Mouse (Mus musculus) heart, postnatal 14 days (tissue): ENCODE data around the gene Cdt1. TPM values are rescaled to one million over a fixed set of nuclear protein-coding genes. Genes with fewer than 3 reads are reported as not detected.
A peak's percentile ranks its signal among the peaks of the same experiment; 100 is the strongest.

Source experiments
- DNase-seq, 2 experiments: peaks; one replicate each; pipeline ENCODE4 v3.0.0; 2021 to 2022
- intact Hi-C: fragments of 180-260 bp; cut with DNase I; formaldehyde crosslinking; loops from one replicate; pipeline ENCODE4 v1.15.1; 2025
- microRNA-seq, 2 experiments: library from miRNA; unstranded; fragments of <30 nt; microRNA quantifications; one replicate each; pipeline ENCODE4 v1.2.0; 2021 to 2022
- total RNA-seq, 2 experiments: library from RNA; stranded (reverse); gene quantifications; 2 replicates each; pipeline ENCODE4 v1.2.3; 2021

Cdt1 gene
- total RNA-seq, 2 experiments from 2014 or later: 3.6 to 4.6 TPM

DNA sequence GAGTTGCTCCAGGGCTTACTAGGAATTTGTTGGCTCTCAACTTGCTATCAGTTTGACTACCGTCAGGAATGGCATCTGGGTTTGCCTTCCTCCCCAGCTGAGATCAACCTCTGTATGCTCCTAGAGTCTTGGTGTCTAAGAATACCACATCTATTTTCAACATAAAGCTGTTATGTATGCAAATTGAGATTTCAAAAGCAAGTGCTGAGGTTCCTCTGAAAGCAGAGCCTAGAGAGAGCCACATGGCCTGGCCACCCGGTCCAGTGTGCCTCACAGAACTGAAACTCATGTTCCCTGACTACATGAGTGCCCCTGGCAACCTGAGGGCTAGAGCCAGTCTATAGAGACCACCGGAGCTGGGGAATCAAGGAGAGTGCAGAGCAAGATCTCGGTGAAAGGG lies 37.6 kb downstream of the Cdt1 start:
- DNase-seq: no peak
- intact Hi-C loops: no loop called here

DNA sequence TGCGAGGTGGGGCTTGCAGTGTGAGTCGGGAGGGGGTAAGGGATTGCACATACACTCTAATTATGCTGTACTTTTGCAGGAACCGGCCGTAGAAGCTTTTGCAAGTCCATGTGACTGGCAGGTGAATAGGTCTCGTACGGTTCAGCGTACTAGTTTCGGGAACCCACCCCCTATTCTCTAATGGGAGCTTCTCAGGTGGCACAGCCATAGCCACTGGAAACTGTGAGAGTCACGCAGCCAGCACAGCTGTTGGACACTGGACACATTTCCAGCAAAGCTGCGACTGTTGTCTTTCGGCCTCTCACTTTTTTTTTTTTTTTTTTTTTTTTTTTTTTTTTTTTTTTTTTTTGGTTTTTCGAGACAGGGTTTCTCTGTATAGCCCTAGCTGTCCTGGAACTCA lies 39.0 kb downstream of the Cdt1 start:
- intact Hi-C loops: no loop called here

DNA sequence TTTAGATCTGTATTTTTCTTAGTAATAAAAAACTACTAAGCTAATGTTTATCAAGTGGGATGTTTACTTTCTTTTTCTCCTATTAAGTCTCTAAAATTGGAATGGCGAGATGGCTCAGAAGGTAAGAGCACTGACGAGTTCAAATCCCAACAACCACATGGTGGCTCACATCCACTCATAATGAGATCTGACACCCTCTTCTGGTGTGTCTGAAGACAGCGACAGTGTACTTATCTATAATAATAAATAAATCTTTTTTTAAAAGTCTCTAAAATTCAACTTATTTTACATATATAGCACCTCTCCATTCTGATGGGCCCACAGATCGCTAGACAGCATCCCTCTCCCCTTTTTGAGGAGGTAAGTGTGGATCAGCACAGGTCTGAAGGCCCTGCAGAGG lies 42.4 kb downstream of the Cdt1 start:
- intact Hi-C loops: loop anchor here (10.0 kb wide), 1 partner anchor 595 kb away; no protein-coding TSS in a partner anchor
- no peak for DNase-seq

More for the DNA sequence above, 39.0 kb downstream of the Cdt1 start:
- DNase-seq: no peak

DNA sequence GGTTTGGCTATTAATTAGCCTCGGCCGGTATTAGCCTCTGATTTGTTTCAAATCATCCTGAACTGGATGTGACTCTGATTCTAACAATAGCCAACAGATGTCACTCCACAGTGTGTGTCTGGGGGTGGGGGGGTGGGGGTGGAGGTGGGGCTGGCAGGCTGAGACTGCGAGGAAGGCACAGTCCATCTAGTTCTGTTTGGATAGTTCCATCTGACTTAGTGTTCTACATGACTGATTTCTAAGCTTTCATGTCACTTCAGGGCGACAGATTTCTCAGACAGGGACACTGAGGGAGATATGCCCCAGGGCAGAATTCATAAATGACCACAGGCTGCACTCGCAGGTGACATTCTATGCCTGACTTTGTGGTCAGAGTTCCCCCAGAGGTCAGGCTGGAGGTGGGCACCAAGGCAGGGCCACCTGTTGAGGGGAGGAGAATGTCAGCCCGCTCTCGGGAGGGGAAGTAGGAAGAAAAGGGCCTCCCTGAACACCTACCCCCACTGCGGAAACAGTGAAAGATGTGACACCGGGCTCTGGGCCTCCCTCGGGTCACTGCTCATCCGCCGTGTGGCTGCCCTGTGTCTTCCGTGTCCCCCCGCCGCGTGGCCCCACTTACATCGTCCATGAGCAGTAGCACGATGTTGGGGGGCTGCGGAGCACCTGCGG lies 42.9 kb downstream of the Cdt1 start:
- peak in 1 of 2 experiments; percentile 25 for DNase-seq
- intact Hi-C loops: loop anchor here (10.0 kb wide), 1 partner anchor 594 kb away; no protein-coding TSS in a partner anchor

DNA sequence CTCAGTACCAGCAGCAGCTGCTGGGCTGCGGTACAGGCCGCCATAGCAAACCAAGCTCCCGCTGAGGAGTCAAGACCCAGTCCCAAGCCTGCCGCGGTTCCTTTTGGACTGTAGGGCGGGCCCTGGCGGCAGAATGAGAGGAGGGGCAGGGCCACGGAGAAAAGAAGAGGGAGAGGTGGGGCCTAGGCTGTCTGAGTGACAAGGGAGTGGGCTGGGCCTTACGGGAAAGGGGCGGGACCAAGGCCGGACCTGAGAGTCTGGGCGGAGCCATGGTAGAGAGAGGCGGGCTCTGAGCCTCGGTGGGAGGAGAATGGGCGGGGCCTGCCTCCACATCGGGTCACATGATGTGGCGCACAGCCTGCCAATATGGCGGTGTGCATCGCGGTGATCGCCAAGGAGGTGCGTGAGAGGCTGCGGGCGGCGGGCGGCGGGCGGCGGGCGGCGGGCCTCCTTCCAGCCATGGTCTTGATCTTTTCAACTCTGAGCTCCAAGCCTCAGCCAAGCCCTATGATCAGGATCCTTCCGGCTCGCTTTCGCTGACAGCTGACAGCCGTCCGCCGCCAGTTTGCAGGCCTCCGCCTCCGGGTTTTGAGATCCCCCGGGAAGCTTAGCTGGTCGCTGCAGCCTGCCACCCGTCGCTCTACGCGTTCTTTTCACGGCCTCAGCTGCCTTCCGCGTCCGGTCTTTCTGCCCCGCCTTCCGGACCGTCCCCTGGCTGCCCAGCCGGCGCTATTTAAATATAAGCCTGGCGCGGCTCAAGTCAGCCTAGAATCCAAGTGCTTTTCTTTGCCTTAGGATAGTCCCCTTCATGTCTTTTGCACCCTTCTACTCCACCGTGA lies 43.7 kb downstream of the Cdt1 start, which contains the start of the genes Galns and Trappc2l:
Galns (minus strand) TSS at position 169 of the 839 bp plus-strand sequence.
Trappc2l (plus strand) TSS at position 346 of the 839 bp plus-strand sequence.
- intact Hi-C loops: loop anchor here (2.0 to 10.0 kb wide), 2 partner anchors 111 to 593 kb away; no protein-coding TSS in a partner anchor
- peak; percentile 93 to 96 for DNase-seq

DNA sequence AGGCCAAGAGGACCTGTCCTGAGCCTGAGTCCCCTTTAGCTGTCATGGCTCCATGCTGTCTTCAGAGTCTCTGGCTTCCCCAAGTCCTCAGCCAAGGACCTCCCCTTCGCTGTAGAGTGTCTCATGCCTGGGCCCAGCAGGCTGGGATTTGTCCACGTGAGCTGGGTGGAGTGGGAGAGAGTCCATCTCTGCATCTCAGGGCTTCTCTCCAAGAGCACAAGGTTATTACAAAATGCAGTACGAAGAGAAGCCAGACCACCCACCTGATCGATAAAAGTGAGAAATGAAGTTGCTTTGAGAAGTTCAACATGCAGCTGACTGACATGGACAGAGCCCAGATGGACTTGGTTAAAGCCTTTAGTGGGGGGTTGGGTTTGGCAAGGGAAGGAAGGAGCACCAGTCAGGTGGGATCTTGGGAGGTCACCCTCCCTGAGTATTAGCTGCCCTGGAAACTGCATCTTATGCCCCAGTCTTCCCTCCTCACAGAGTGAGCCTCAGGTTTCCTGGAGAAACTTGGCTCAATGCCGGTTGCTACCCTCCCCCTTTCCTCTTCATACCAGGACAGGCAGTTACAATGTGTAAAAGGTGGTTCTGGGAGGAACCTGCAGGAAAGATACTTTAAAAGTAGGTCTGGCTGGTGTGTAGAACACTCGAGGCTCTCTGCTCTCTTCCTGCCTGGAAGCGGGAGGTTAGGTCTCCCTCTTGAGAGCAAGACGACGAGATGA lies 48.5 kb downstream of the Cdt1 start:
- intact Hi-C loops: loop anchor here (10.0 kb wide), 1 partner anchor 588 kb away; no protein-coding TSS in a partner anchor
- DNase-seq: peak in 1 of 2 experiments; percentile 42

DNA sequence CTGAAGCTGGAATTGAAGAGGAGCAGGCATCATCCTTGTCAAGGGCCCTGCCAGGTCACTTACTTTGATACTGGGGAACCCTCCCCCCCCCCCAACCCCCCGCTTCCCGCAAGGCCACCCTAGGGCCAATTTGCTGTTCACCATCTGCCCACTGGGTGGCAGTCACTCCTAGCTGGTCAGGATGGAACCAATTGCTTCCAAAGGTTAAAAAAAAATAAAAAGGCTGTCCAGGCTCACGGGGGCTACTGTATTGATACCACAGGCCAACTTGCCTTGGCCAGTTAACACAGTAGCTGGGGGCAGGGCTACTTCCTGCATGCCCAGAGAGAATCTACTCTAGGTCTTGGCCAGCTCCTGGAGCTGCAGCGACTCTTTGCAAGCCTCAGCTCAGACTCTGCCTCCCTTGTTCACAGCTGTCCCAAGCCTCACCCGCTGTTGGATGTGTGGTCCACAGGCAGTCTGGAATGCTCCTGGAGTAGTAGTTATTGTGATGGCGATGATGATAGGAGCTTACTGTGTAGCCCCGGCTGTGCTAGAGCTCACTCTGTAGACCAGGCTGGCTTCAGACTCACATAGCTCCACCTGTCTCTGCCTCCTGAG lies 50.2 kb downstream of the Cdt1 start:
- intact Hi-C loops: loop anchor here (1.0 to 10.0 kb wide), 3 partner anchors 61 to 587 kb away; no protein-coding TSS in a partner anchor
- DNase-seq: peak; percentile 86 to 93

DNA sequence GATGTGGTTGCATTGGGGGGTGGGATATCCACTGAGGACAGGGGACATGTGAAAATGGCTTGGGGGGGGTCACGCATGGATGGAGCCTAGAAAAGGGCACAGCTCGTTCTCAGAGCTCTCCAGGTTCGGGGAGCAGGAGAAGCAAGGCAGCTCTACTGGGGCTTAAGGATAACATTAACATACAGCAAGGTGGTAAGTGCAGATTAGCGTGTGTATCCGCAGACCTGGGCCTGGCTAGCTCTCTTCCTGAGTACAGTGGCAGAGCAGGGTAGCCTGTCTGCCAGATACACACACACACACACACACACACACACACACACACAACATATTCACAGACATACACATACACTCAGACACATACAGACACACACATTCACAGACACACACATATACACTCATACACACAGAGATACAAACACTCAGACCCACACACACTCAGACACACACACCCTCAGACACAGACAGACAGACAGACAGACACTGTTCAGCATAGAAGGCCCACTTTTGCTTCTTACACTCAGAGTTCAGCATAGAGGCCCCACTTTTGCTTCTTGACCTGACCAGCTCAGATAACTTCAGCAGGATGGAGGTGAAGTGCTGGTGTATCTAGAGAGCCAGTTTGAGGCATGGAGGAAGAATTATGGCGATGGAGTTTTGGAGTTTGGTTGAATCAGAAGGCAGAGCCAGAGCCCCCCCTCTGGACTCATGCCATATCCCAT lies 51.0 kb downstream of the Cdt1 start:
- intact Hi-C loops: loop anchor here (1.0 to 10.0 kb wide), 3 partner anchors 60 to 586 kb away; no protein-coding TSS in a partner anchor
- no peak for DNase-seq

DNA sequence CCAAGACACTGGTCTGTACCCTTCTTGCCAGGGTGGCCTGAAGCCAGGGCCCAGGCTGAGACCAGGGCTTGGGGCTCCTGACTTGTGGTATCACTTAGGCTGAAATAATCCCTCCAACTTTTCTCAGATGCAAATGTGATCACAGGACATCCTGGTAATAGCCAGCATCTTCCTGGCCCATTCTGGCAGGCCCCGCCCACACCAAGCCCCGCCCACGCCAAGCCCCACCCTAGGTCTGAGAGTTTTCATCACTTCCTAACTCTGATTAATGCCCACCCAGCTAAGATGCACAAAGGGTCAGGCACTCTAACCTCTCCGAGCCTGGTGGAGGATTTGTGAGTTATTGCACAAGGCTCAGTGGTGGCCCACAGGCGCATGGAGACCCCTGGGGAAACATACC lies 52.6 kb downstream of the Cdt1 start:
- intact Hi-C loops: no loop called here
- DNase-seq: no peak

DNA sequence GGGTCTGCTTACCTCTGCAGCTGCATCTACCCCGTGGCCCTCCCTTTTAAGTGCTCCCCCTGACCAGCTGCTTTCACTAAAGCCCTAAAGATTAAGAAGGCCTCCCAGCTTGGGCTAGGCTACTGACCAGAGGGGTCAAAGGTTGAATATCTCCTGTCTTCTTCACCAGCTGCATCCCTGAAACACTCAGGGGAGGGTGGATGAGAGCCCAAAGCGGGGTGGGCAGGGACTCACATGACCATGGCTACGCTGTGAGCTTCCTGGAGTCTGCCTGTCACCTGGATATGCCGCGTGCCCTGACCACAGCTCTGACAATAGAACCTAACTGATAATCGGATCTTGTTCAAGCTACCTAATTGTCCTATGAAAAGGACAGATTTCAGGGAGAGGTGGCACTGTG lies 54.9 kb downstream of the Cdt1 start, which contains the start of gene Pabpn1l:
Pabpn1l (minus strand) TSS at position 13 of the 400 bp plus-strand sequence.
- intact Hi-C loops: no loop called here
- DNase-seq: no peak

Small RNAs within 50 kb of the gene (microRNA-seq; reads per million reads assigned to microRNA genes)
- 0 reads per million in 2 experiments for gene Mir6396

Other genes with a start within 250 kb of the Cdt1 start
- not detected for gene Trhr2, start 207.3 kb upstream of the Cdt1 start, total RNA-seq
- 10 to 100 TPM; 22.4 to 22.8 TPM for gene Zc3h18, start 191.4 kb upstream of the Cdt1 start, total RNA-seq
- not detected for gene Il17c, start 146.0 kb upstream of the Cdt1 start, total RNA-seq
- 10 to 100 TPM; 43.8 to 47.4 TPM for gene Cyba, start 135.1 kb upstream of the Cdt1 start, total RNA-seq
- gene Mvd, start 124.6 kb upstream of the Cdt1 start, total RNA-seq: 1 to 10 TPM; 4.7 to 5.0 TPM
- gene Snai3, start 107.3 kb upstream of the Cdt1 start, total RNA-seq: 1 to 10 TPM; 1.1 to 1.6 TPM
- 10 to 100 TPM; 28.7 to 28.9 TPM for gene Rnf166, start 92.0 kb upstream of the Cdt1 start, total RNA-seq
- 10 to 100 TPM; 10.8 TPM for gene Ctu2, start 91.9 kb upstream of the Cdt1 start, total RNA-seq
- gene Piezo1, start 16.7 kb upstream of the Cdt1 start, total RNA-seq: 10 to 100 TPM; 27.2 to 30.2 TPM
- gene Aprt, start 8.9 kb downstream of the Cdt1 start, total RNA-seq: 10 to 100 TPM; 32.7 to 34.5 TPM
- 1 to 10 TPM; 3.5 to 4.1 TPM for gene Galns, start 43.4 kb downstream of the Cdt1 start, total RNA-seq
- 10 to 100 TPM; 45.9 to 57.2 TPM for gene Trappc2l, start 43.6 kb downstream of the Cdt1 start, total RNA-seq
- under 1 TPM in 1 of 2 experiments, not detected in 1; 0.20 TPM for gene Pabpn1l, start 54.7 kb downstream of the Cdt1 start, total RNA-seq
- gene Cbfa2t3, start 131.1 kb downstream of the Cdt1 start, total RNA-seq: 10 to 100 TPM; 22.1 to 25.3 TPM
- gene Acsf3, start 207.5 kb downstream of the Cdt1 start, total RNA-seq: 10 to 100 TPM; 24.7 to 26.8 TPM